Mouse (Mus musculus) G1E (cell line): ENCODE results near the gene Cd200r4.

Experiments
- CTCF ChIP-seq: IDR thresholded peaks from 2 replicates; pipeline ENCODE4 v1.5.1; 2012; ENCODE audit warnings: low read depth, low read length, inconsistent platforms, mixed read lengths
- GATA2 ChIP-seq: IDR thresholded peaks from 2 replicates; pipeline ENCODE4 v1.6.1; 2012; ENCODE audit warnings: low read depth, low read length, inconsistent platforms, borderline replicate concordance

GRCm38 (mm10) chr16:44866797-44867196, 55.3 kb downstream of the Cd200r4 start, which contains the start of gene Cd200r2:
- TF ChIP-seq CTCF (no peak), GATA2 (no peak)
